8 mouse cellular contexts compared by ENCODE assay signal in genomic region chr16:38476312-38477240, GRCm38 (mm10). TPM values are rescaled to one million over a fixed set of nuclear protein-coding genes. Genes with fewer than 3 reads are reported as not detected.
DNase-seq lines count a peak whose midpoint lies in the region; ATAC-seq and TF ChIP-seq lines count a peak whose summit lies in the region.

No protein-coding gene starts in this region.

- TF ChIP-seq POLR2A in CH12.LX (IDR thresholded peaks at IDR 0.05; ENCODE audit: low read depth, low read length) = peak; percentile 31; the same call in 1 of the 2 replicates
- TF ChIP-seq POLR2A in bone marrow macrophage, adult 2 months (IDR thresholded peaks at IDR 0.05; ENCODE audit: borderline replicate concordance, low read depth, low read length) = no peak
- TF ChIP-seq POLR2A in embryonic fibroblast, embryonic 13.5 days (IDR thresholded peaks at IDR 0.05; ENCODE audit: low read depth, low read length) = 0 out of 2 replicates have a peak, but pooled peaks have one; percentile 18

- TF ChIP-seq CTCF in CH12.LX (conservative IDR thresholded peaks at IDR 0.05 in 1 of 2, IDR thresholded peaks at IDR 0.05 in 1 of 2; ENCODE audit: low read depth in 2 of 2, low read length in 2 of 2) = no peak
- TF ChIP-seq CTCF in bone marrow macrophage, adult 2 months (IDR thresholded peaks at IDR 0.05; ENCODE audit: low read depth, low read length) = no peak
- TF ChIP-seq CTCF in embryonic fibroblast, embryonic 13.5 days (IDR thresholded peaks at IDR 0.05; ENCODE audit: borderline replicate concordance, insufficient read depth, low read length) = no peak
- no peak for TF ChIP-seq CTCF in heart, postnatal 0 days (IDR thresholded peaks at IDR 0.05; ENCODE audit: low read depth)
- no peak for TF ChIP-seq CTCF in lung, embryonic 14.5 days (IDR thresholded peaks at IDR 0.05; ENCODE audit: low read depth)

- H3K4me3 ChIP-seq in CH12.LX (replicated peaks in 1 of 3; ENCODE audit: low read depth in 2 of 3, low read length in 2 of 3, poor library complexity in 1 of 3) = peak overlapping the region in 2 of 3 experiments; percentile 4 to 49
- peak overlapping the region; percentile 54 for H3K4me3 ChIP-seq in bone marrow macrophage, adult 2 months (ENCODE audit: insufficient read depth, low read length)
- no peak overlapping the region for H3K4me3 ChIP-seq in embryonic fibroblast, embryonic 13.5 days (ENCODE audit: insufficient read depth, low read length)
- peak overlapping the region; percentile 46 for H3K4me3 ChIP-seq in heart, postnatal 0 days (ENCODE audit: low read depth, low read length)
- peak overlapping the region; percentile 28 for H3K4me3 ChIP-seq in lung, embryonic 14.5 days (ENCODE audit: low read depth, low read length)
- H3K4me3 ChIP-seq in neural tube, embryonic 14.5 days (ENCODE audit: low read depth, low read length) = peak overlapping the region; percentile 21

- peak; percentile 29; the same call in 1 of the 2 replicates for TF ChIP-seq EP300 in CH12.LX (IDR thresholded peaks at IDR 0.05; ENCODE audit: low read length)
- TF ChIP-seq EP300 in heart, postnatal 0 days (IDR thresholded peaks at IDR 0.05; ENCODE audit: low read depth) = no peak

- dilution Hi-C loops in CH12.LX (cut with MboI; ENCODE audit: extremely low pct_ligation_motif_present, extremely low pct_unique_long_range_greater_than_20kb, low sequenced_read_pairs) = no loop called here

- H3K27me3 ChIP-seq in CH12.LX (replicated peaks) = no peaks in the 10 kb centered on the region
- H3K27me3 ChIP-seq in heart, postnatal 0 days (ENCODE audit: control insufficient read depth, insufficient read depth, low read length) = no peaks in the 10 kb centered on the region
- no peaks in the 10 kb centered on the region for H3K27me3 ChIP-seq in lung, embryonic 14.5 days (ENCODE audit: insufficient read depth, low read length)
- H3K27me3 ChIP-seq in neural tube, embryonic 14.5 days (ENCODE audit: control insufficient read depth, insufficient read depth, low read length) = no peaks in the 10 kb centered on the region

- H3K4me2 ChIP-seq in CH12.LX (ENCODE audit: insufficient read depth, low read depth, poor library complexity, severe bottlenecking) = no peak overlapping the region
- peak overlapping the region; percentile 77 for H3K4me2 ChIP-seq in heart, postnatal 0 days (ENCODE audit: low read depth, low read length)
- H3K4me2 ChIP-seq in lung, embryonic 14.5 days = peak overlapping the region; percentile 63
- H3K4me2 ChIP-seq in neural tube, embryonic 14.5 days (ENCODE audit: low read depth, low read length) = peak overlapping the region; percentile 49

- WGBS in heart, postnatal 0 days = 4% methylated on average over 34 of the region's 34 CpGs
- WGBS in lung, embryonic 14.5 days = 9% methylated on average over 34 of the region's 34 CpGs
- WGBS in neural tube, embryonic 14.5 days = 11% methylated on average over 34 of the region's 34 CpGs

- in situ Hi-C loops in CH12.LX (cut with MboI; ENCODE audit: low pct_ligation_motif_present, low pct_unique_long_range_greater_than_20kb, low sequenced_read_pairs) = no loop called here

- no peak overlapping the region for H3K9ac ChIP-seq in CH12.LX (ENCODE audit: insufficient read depth, low read depth)
- H3K9ac ChIP-seq in heart, postnatal 0 days (replicated peaks; ENCODE audit: low read depth, low read length) = peak overlapping the region; percentile 50; the same call in 1 of the 2 replicates
- H3K9ac ChIP-seq in lung, embryonic 14.5 days = peak overlapping the region; percentile 41
- H3K9ac ChIP-seq in neural tube, embryonic 14.5 days (replicated peaks; ENCODE audit: low read depth, low read length) = peak overlapping the region; percentile 32

- peaks cover 13 to 85% of the 10 kb centered on the region in 2 experiments for H3K4me1 ChIP-seq in CH12.LX (ENCODE audit: control insufficient read depth in 1 of 2, insufficient read depth in 2 of 2)
- peaks cover 14% of the 10 kb centered on the region for H3K4me1 ChIP-seq in bone marrow macrophage, adult 2 months (ENCODE audit: control insufficient read depth, insufficient read depth, low read length)
- H3K4me1 ChIP-seq in embryonic fibroblast, embryonic 13.5 days (ENCODE audit: control insufficient read depth, insufficient read depth, low read length) = peaks cover 2% of the 10 kb centered on the region; the same call in 1 of the 2 replicates
- H3K4me1 ChIP-seq in heart, postnatal 0 days (ENCODE audit: control insufficient read depth, insufficient read depth) = peaks cover 12% of the 10 kb centered on the region
- no peaks in the 10 kb centered on the region; the same call in 1 of the 2 replicates for H3K4me1 ChIP-seq in lung, embryonic 14.5 days (ENCODE audit: insufficient read depth)
- H3K4me1 ChIP-seq in neural tube, embryonic 14.5 days (ENCODE audit: control insufficient read depth, insufficient read depth, low read length) = no peaks in the 10 kb centered on the region

- H3K9me3 ChIP-seq in CH12.LX (replicated peaks; ENCODE audit: low read length) = no peaks in the 10 kb centered on the region
- H3K9me3 ChIP-seq in heart, postnatal 0 days (replicated peaks; ENCODE audit: control insufficient read depth, low read length) = no peaks in the 10 kb centered on the region
- no peaks in the 10 kb centered on the region for H3K9me3 ChIP-seq in lung, embryonic 14.5 days (ENCODE audit: low read depth, low read length)
- no peaks in the 10 kb centered on the region for H3K9me3 ChIP-seq in neural tube, embryonic 14.5 days (ENCODE audit: control insufficient read depth, low read length)

- ATAC-seq in heart, postnatal 0 days (ENCODE audit: insufficient read depth, low read depth) = peak; percentile 70
- peak; percentile 63 for ATAC-seq in lung, embryonic 14.5 days (ENCODE audit: insufficient read depth)
- ATAC-seq in neural tube, embryonic 14.5 days (ENCODE audit: low read depth) = peak; percentile 61

- H3K79me2 ChIP-seq in CH12.LX (replicated peaks; ENCODE audit: control insufficient read depth, extremely low read depth, insufficient read depth, poor library complexity, severe bottlenecking) = peaks cover 71% of the 10 kb centered on the region

- H3K27ac ChIP-seq in CH12.LX (ENCODE audit: insufficient read depth, low read depth) = peak overlapping the region; percentile 61
- H3K27ac ChIP-seq in bone marrow macrophage, adult 2 months (ENCODE audit: insufficient read depth, low read depth, low read length) = peak overlapping the region; percentile 75
- H3K27ac ChIP-seq in embryonic fibroblast, embryonic 13.5 days (ENCODE audit: insufficient read depth, low read length) = peak overlapping the region; percentile 8; the same call in 1 of the 2 replicates
- H3K27ac ChIP-seq in heart, postnatal 0 days (ENCODE audit: low read depth) = peak overlapping the region; percentile 89
- H3K27ac ChIP-seq in lung, embryonic 14.5 days (ENCODE audit: low read depth) = peak overlapping the region; percentile 21; the same call in 1 of the 2 replicates
- no peak overlapping the region for H3K27ac ChIP-seq in neural tube, embryonic 14.5 days (ENCODE audit: low read depth, low read length)

- peak; percentile 94 for DNase-seq in CH12.LX (ENCODE audit: extremely low read depth)
- DNase-seq in heart, postnatal 0 days (ENCODE audit: low spot score) = peak; percentile 39
- DNase-seq in kidney, postnatal 36 days = peak; percentile 21 to 56
- peak; percentile 70 for DNase-seq in lung, embryonic 14.5 days
- DNase-seq in thymus, postnatal 10 days (ENCODE audit: low spot score in 2 of 2) = peak; percentile 43 to 58

- peaks cover 80 to 87% of the 10 kb centered on the region in 2 experiments for H3K36me3 ChIP-seq in CH12.LX (replicated peaks in 1 of 2; ENCODE audit: control insufficient read depth in 1 of 2, insufficient read depth in 1 of 2, low read length in 1 of 2)
- H3K36me3 ChIP-seq in heart, postnatal 0 days (replicated peaks; ENCODE audit: control insufficient read depth, insufficient read depth, low read length) = no peaks in the 10 kb centered on the region
- H3K36me3 ChIP-seq in lung, embryonic 14.5 days (ENCODE audit: insufficient read depth) = no peaks in the 10 kb centered on the region
- no peaks in the 10 kb centered on the region for H3K36me3 ChIP-seq in neural tube, embryonic 14.5 days (ENCODE audit: control insufficient read depth, insufficient read depth, low read length)

- no peak for TF ChIP-seq RAD21 in CH12.LX (IDR thresholded peaks at IDR 0.05; ENCODE audit: low read depth, low read length)

RNA-seq across cellular contexts. Expression of gene Cd80, which starts 21.2 kb away (rescaled TPM):
- total RNA-seq in CH12.LX (2012; rRNA removed) (43.6 and 46.2 TPM in 2 replicates), CH12.LX (2014; rRNA removed) (54.3 and 57.8 TPM in 2 replicates)
- 37.0 and 39.5 TPM in 2 replicates for polyA plus RNA-seq in CH12.LX (2012; ENCODE audit: insufficient read length, low read depth)
- 7.7 and 8.9 TPM in 2 replicates for polyA plus RNA-seq in bone marrow macrophage, adult 2 months (2012; ENCODE audit: insufficient read depth, insufficient read length, missing spikeins)
- 22.9 and 62.4 TPM in 2 replicates for polyA plus RNA-seq in embryonic fibroblast, embryonic 13.5 days (2011; ENCODE audit: insufficient read length, low read depth, missing spikeins)
- total RNA-seq in heart, postnatal 0 days (2014; rRNA removed; ENCODE audit: low replicate concordance) = 0.15 TPM in 1 of 2 replicates, not detected in the other
- polyA plus RNA-seq in heart, postnatal 0 days (2015; fragmentation: Nextera tagmentation; extraction: Ambion mirVana) = 0.22 and 0.34 TPM in 2 replicates
- polyA plus RNA-seq in lung, embryonic 14.5 days (2014; fragmentation: Nextera tagmentation; extraction: Ambion mirVana) = 0.30 and 0.39 TPM in 2 replicates
- polyA plus RNA-seq in neural tube, embryonic 14.5 days (2014; fragmentation: Nextera tagmentation; extraction: Ambion mirVana) = 0.67 and 0.74 TPM in 2 replicates

RNA-seq across cellular contexts. Expression of gene Adprh, which starts 24.1 kb away (rescaled TPM):
- total RNA-seq in CH12.LX (2012; rRNA removed) (47.3 and 67.7 TPM in 2 replicates), CH12.LX (2014; rRNA removed) (44.9 and 45.3 TPM in 2 replicates)
- polyA plus RNA-seq in CH12.LX (2012; ENCODE audit: insufficient read length, low read depth) = 82.9 and 93.2 TPM in 2 replicates
- polyA plus RNA-seq in bone marrow macrophage, adult 2 months (2012; ENCODE audit: insufficient read depth, insufficient read length, missing spikeins) = 32.8 and 38.1 TPM in 2 replicates
- polyA plus RNA-seq in embryonic fibroblast, embryonic 13.5 days (2011; ENCODE audit: insufficient read length, low read depth, missing spikeins) = 53.9 and 66.6 TPM in 2 replicates
- 30.9 and 42.6 TPM in 2 replicates for total RNA-seq in heart, postnatal 0 days (2014; rRNA removed; ENCODE audit: low replicate concordance)
- 69.5 and 72.1 TPM in 2 replicates for polyA plus RNA-seq in heart, postnatal 0 days (2015; fragmentation: Nextera tagmentation; extraction: Ambion mirVana)
- 82.9 and 91.4 TPM in 2 replicates for polyA plus RNA-seq in lung, embryonic 14.5 days (2014; fragmentation: Nextera tagmentation; extraction: Ambion mirVana)
- polyA plus RNA-seq in neural tube, embryonic 14.5 days (2014; fragmentation: Nextera tagmentation; extraction: Ambion mirVana) = 130 and 141 TPM in 2 replicates

RNA-seq across cellular contexts. Expression of gene Pla1a, which starts 43.6 kb away (rescaled TPM):
- total RNA-seq in CH12.LX (2012; rRNA removed) (20.6 and 27.9 TPM in 2 replicates), CH12.LX (2014; rRNA removed) (12.3 and 14.3 TPM in 2 replicates)
- polyA plus RNA-seq in CH12.LX (2012; ENCODE audit: insufficient read length, low read depth) = 9.3 and 11.0 TPM in 2 replicates
- polyA plus RNA-seq in bone marrow macrophage, adult 2 months (2012; ENCODE audit: insufficient read depth, insufficient read length, missing spikeins) = not detected in 2 replicates
- polyA plus RNA-seq in embryonic fibroblast, embryonic 13.5 days (2011; ENCODE audit: insufficient read length, low read depth, missing spikeins) = 1.2 and 2.2 TPM in 2 replicates
- 13.4 and 14.5 TPM in 2 replicates for total RNA-seq in heart, postnatal 0 days (2014; rRNA removed; ENCODE audit: low replicate concordance)
- 4.6 and 4.9 TPM in 2 replicates for polyA plus RNA-seq in heart, postnatal 0 days (2015; fragmentation: Nextera tagmentation; extraction: Ambion mirVana)
- polyA plus RNA-seq in lung, embryonic 14.5 days (2014; fragmentation: Nextera tagmentation; extraction: Ambion mirVana) = 0.14 TPM in 1 of 2 replicates, not detected in the other
- polyA plus RNA-seq in neural tube, embryonic 14.5 days (2014; fragmentation: Nextera tagmentation; extraction: Ambion mirVana) = 0.47 and 0.70 TPM in 2 replicates

RNA-seq across cellular contexts. Expression of gene Timmdc1, which starts 45.9 kb away (rescaled TPM):
- total RNA-seq in CH12.LX (2012; rRNA removed) (49.7 and 50.1 TPM in 2 replicates), CH12.LX (2014; rRNA removed) (32.5 and 36.5 TPM in 2 replicates)
- polyA plus RNA-seq in CH12.LX (2012; ENCODE audit: insufficient read length, low read depth) = 45.1 and 45.3 TPM in 2 replicates
- 11.9 and 13.1 TPM in 2 replicates for polyA plus RNA-seq in bone marrow macrophage, adult 2 months (2012; ENCODE audit: insufficient read depth, insufficient read length, missing spikeins)
- 29.0 and 38.0 TPM in 2 replicates for polyA plus RNA-seq in embryonic fibroblast, embryonic 13.5 days (2011; ENCODE audit: insufficient read length, low read depth, missing spikeins)
- total RNA-seq in heart, postnatal 0 days (2014; rRNA removed; ENCODE audit: low replicate concordance) = 46.2 and 90.1 TPM in 2 replicates
- 47.4 and 51.0 TPM in 2 replicates for polyA plus RNA-seq in heart, postnatal 0 days (2015; fragmentation: Nextera tagmentation; extraction: Ambion mirVana)
- polyA plus RNA-seq in lung, embryonic 14.5 days (2014; fragmentation: Nextera tagmentation; extraction: Ambion mirVana) = 23.1 and 25.1 TPM in 2 replicates
- polyA plus RNA-seq in neural tube, embryonic 14.5 days (2014; fragmentation: Nextera tagmentation; extraction: Ambion mirVana) = 31.9 and 33.2 TPM in 2 replicates

Comparison
In these comparisons a context has a peak if more than half of its experiments do, and no peak if none do; other contexts are left out.
1. DNase-seq: peak in every context shown above with its lines; median percentile 94 in CH12.LX; 70 in lung, embryonic 14.5 days; 50 in thymus, postnatal 10 days; 39 in heart, postnatal 0 days; 38 in kidney, postnatal 36 days.